ENCODE assay signal across 20 mouse cellular contexts in genomic region chr15:88675998-88676397, GRCm38 (mm10). TPM values are rescaled to one million over a fixed set of nuclear protein-coding genes. Genes with fewer than 3 reads are reported as not detected.
DNase-seq lines count a peak whose midpoint lies in the region; ATAC-seq lines count a peak whose summit lies in the region.
"Had no signal": no experiment of that assay in that cellular context is flagged by ENCODE, and none has a peak within 500 bp of the region (broad histone marks: within the 10 kb centered on the region; RNA-seq: fewer than 3 reads in every experiment).

No protein-coding gene starts in this region.

- 0 out of 2 replicates have a peak, but pooled peaks cover 3% of the 10 kb centered on the region for H3K4me1 ChIP-seq in hindbrain, embryonic 12.5 days
- no peaks in the 10 kb centered on the region for H3K4me1 ChIP-seq in hindbrain, embryonic 11.5 days (replicated peaks; ENCODE audit: control insufficient read depth, insufficient read depth, low read length)
- H3K4me1 ChIP-seq in hindbrain, embryonic 16.5 days (ENCODE audit: control insufficient read depth, insufficient read depth, low read depth, low read length): no peaks in the 10 kb centered on the region; the same call in 1 of the 2 replicates
- H3K4me1 ChIP-seq: embryonic facial prominence, embryonic 12.5 days; forebrain, embryonic 12.5 days had no signal

- no peaks in the 10 kb centered on the region for H3K9me3 ChIP-seq in hindbrain, embryonic 12.5 days (replicated peaks)
- no peaks in the 10 kb centered on the region for H3K9me3 ChIP-seq in hindbrain, embryonic 11.5 days (ENCODE audit: control insufficient read depth, low read length)
- no peaks in the 10 kb centered on the region for H3K9me3 ChIP-seq in hindbrain, embryonic 16.5 days (ENCODE audit: control insufficient read depth, low read length)
- H3K9me3 ChIP-seq: embryonic facial prominence, embryonic 12.5 days; forebrain, embryonic 12.5 days; heart, embryonic 10.5 days had no signal

- no peak for DNase-seq in hindbrain, embryonic 11.5 days (ENCODE audit: low spot score)
- peak; percentile 36 for DNase-seq in retina, postnatal 1 day
- DNase-seq in retina, embryonic 14.5 days (ENCODE audit: low spot score): no peak
- DNase-seq in spleen, postnatal 14 days (ENCODE audit: low spot score in 2 of 2): no peak
- DNase-seq: adrenal gland, adult 2 months; adrenal gland, postnatal 36 days; cerebellum, adult 11 months; cerebellum, adult 8-10 months; cerebellum, postnatal 14 days; embryo, embryonic 11 days; gastrocnemius, postnatal 36 days; heart, adult 18-20 months; heart, postnatal 10 days; kidney, adult 18-20 months had no signal

- no peak overlapping the region for H3K4me3 ChIP-seq in hindbrain, embryonic 12.5 days
- no peak overlapping the region for H3K4me3 ChIP-seq in hindbrain, embryonic 11.5 days (ENCODE audit: low read depth, low read length)
- no peak overlapping the region for H3K4me3 ChIP-seq in hindbrain, embryonic 16.5 days (ENCODE audit: low read length)
- H3K4me3 ChIP-seq: embryonic facial prominence, embryonic 12.5 days; forebrain, embryonic 12.5 days; heart, embryonic 10.5 days had no signal

- WGBS in hindbrain, embryonic 12.5 days: 78% methylated on average over 5 of the region's 5 CpGs
- WGBS in hindbrain, embryonic 11.5 days: 83% methylated on average over 5 of the region's 5 CpGs
- WGBS in hindbrain, embryonic 16.5 days: 49% methylated on average over 5 of the region's 5 CpGs

- H3K36me3 ChIP-seq in hindbrain, embryonic 12.5 days: no peaks in the 10 kb centered on the region
- no peaks in the 10 kb centered on the region for H3K36me3 ChIP-seq in hindbrain, embryonic 11.5 days (ENCODE audit: control insufficient read depth, insufficient read depth, low read length)
- no peaks in the 10 kb centered on the region for H3K36me3 ChIP-seq in hindbrain, embryonic 16.5 days (ENCODE audit: control insufficient read depth, insufficient read depth, low read length)
- H3K36me3 ChIP-seq: embryonic facial prominence, embryonic 12.5 days; forebrain, embryonic 12.5 days; heart, embryonic 10.5 days had no signal

- no peaks in the 10 kb centered on the region for H3K27me3 ChIP-seq in hindbrain, embryonic 12.5 days
- H3K27me3 ChIP-seq in hindbrain, embryonic 11.5 days (ENCODE audit: control insufficient read depth, insufficient read depth, low read length): no peaks in the 10 kb centered on the region
- H3K27me3 ChIP-seq in hindbrain, embryonic 16.5 days (replicated peaks; ENCODE audit: control insufficient read depth, insufficient read depth, low read length): no peaks in the 10 kb centered on the region
- H3K27me3 ChIP-seq: embryonic facial prominence, embryonic 12.5 days; forebrain, embryonic 12.5 days had no signal

- no peak overlapping the region for H3K4me2 ChIP-seq in hindbrain, embryonic 12.5 days (replicated peaks)
- no peak overlapping the region for H3K4me2 ChIP-seq in hindbrain, embryonic 11.5 days (replicated peaks; ENCODE audit: low read depth, low read length)
- H3K4me2 ChIP-seq in hindbrain, embryonic 16.5 days (ENCODE audit: low read length): no peak overlapping the region
- H3K4me2 ChIP-seq: embryonic facial prominence, embryonic 12.5 days; forebrain, embryonic 12.5 days had no signal

- no peak overlapping the region for H3K9ac ChIP-seq in hindbrain, embryonic 12.5 days
- no peak overlapping the region for H3K9ac ChIP-seq in hindbrain, embryonic 11.5 days (ENCODE audit: low read depth, low read length)
- no peak overlapping the region for H3K9ac ChIP-seq in hindbrain, embryonic 16.5 days (ENCODE audit: low read depth, low read length)
- H3K9ac ChIP-seq: embryonic facial prominence, embryonic 12.5 days; forebrain, embryonic 12.5 days had no signal

- H3K27ac ChIP-seq in hindbrain, embryonic 12.5 days: no peak overlapping the region
- H3K27ac ChIP-seq in hindbrain, embryonic 11.5 days (ENCODE audit: low read depth, low read length): no peak overlapping the region
- H3K27ac ChIP-seq in hindbrain, embryonic 16.5 days (ENCODE audit: low read depth, low read length): no peak overlapping the region
- H3K27ac ChIP-seq: embryonic facial prominence, embryonic 12.5 days; forebrain, embryonic 12.5 days; heart, embryonic 10.5 days had no signal

- ATAC-seq in hindbrain, embryonic 12.5 days (ENCODE audit: low FRiP score): peak; percentile 40; the same call in 1 of the 2 replicates
- ATAC-seq in hindbrain, embryonic 11.5 days (ENCODE audit: low FRiP score): no peak
- ATAC-seq in hindbrain, embryonic 16.5 days: peak; percentile 76
- ATAC-seq in frontal cortex, adult (ENCODE audit: low TSS enrichment): no peak

RNA-seq across cellular contexts. Expression of gene Brd1, which starts 58.0 kb away (rescaled TPM):
- 26.9 and 28.2 TPM in 2 replicates for polyA plus RNA-seq in hindbrain, embryonic 12.5 days (2016; fragmentation: Nextera tagmentation; extraction: Ambion mirVana)
- polyA plus RNA-seq in hindbrain, embryonic 11.5 days (2014; fragmentation: Nextera tagmentation; extraction: Ambion mirVana): 25.2 and 29.4 TPM in 2 replicates
- polyA plus RNA-seq in hindbrain, embryonic 16.5 days (2015; fragmentation: Nextera tagmentation; extraction: Ambion mirVana): 12.9 and 14.9 TPM in 2 replicates

Comparison
In these comparisons a context has a peak if more than half of its experiments do, and no peak if none do; other contexts are left out.
1. ATAC-seq: peak in hindbrain, embryonic 12.5 days (single experiment) and hindbrain, embryonic 16.5 days (single experiment); none in hindbrain, embryonic 11.5 days (single experiment) and frontal cortex, adult (single experiment).